In the genomic region with DNA sequence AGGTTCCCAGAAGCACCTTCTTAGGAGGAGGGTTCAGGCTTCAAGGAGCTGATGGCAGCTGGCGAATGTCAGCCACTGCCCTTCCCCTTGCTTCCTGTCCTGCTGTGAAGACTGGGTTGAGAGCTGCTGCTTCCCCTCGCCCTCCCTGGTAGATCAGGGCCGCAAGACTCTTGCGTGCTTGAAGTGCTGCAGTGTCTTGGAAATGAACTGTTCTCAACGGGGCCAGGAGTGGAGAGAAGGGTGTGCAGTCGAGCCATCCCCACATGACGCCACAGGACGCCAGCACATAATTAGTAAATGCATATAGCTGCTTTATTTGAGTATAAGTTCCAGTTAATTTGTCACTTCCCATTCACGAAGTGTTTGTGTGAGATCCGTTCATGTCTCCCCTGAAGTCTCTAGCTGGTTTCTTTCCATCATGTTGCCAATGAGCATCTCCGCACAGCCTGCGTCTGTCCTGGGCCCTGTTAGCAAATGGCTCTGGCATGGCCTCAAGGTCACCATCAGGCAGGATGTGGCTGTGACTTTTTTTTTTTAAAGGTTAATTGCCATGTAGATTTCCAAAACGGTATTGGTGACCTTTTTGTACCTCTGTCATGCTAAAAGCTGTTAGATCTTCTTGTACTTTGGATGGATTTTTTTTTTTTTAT, we compare ENCODE assay signal across 9 mouse cellular contexts. TPM values are rescaled to one million over a fixed set of nuclear protein-coding genes. Genes with fewer than 3 reads are reported as not detected.
DNase-seq lines count a peak whose midpoint lies in the region; TF ChIP-seq lines count a peak whose summit lies in the region.
"Had no signal": no experiment of that assay in that cellular context is flagged by ENCODE, and none has a peak within 500 bp of the region (broad histone marks: within the 10 kb centered on the region; RNA-seq: fewer than 3 reads in every experiment).

No protein-coding gene starts in this region.

- H3K27ac ChIP-seq in kidney, adult 2 months (ENCODE audit: insufficient read depth, low read depth, low read length): peak overlapping the region; percentile 4; the same call in 1 of the 2 replicates
- H3K27ac ChIP-seq: liver, embryonic 13.5 days had no signal

- DNase-seq in kidney, adult 2 months: peak; percentile 43
- no peak for DNase-seq in kidney, adult 18-20 months
- DNase-seq in brain, embryonic 14.5 days (ENCODE audit: low read depth): peak; percentile 40
- DNase-seq in heart, postnatal 14 days: peak; percentile 34 to 53
- DNase-seq in lung, postnatal 10 days: peak; percentile 78
- DNase-seq in thymus, postnatal 10 days (ENCODE audit: low spot score in 2 of 2): peak; percentile 41 to 46
- no peak for DNase-seq in adipocyte (ENCODE audit: low spot score)
- DNase-seq in left cerebral cortex, adult 8-10 months (ENCODE audit: low spot score in 2 of 2): no peak
- DNase-seq: liver, embryonic 13.5 days had no signal

- no peaks in the 10 kb centered on the region for H3K36me3 ChIP-seq in kidney, adult 2 months (ENCODE audit: control insufficient read depth, insufficient read depth, low read length)
- H3K36me3 ChIP-seq: liver, embryonic 13.5 days had no signal

- H3K4me3 ChIP-seq in kidney, adult 2 months (ENCODE audit: insufficient read depth, low read depth, low read length): no peak overlapping the region
- H3K4me3 ChIP-seq: liver, embryonic 13.5 days had no signal

- no peak for TF ChIP-seq POLR2A in kidney, adult 2 months (IDR thresholded peaks at IDR 0.05; ENCODE audit: low read depth, low read length)
- no peak for TF ChIP-seq POLR2A in brain, embryonic 14.5 days (IDR thresholded peaks at IDR 0.05; ENCODE audit: borderline replicate concordance, extremely low read depth, insufficient read depth, insufficient read length, poor library complexity, severe bottlenecking)

- intact Hi-C loops in heart, postnatal 14 days (cut with DNase I): no loop called here

- H3K4me1 ChIP-seq in kidney, adult 2 months (ENCODE audit: control insufficient read depth, insufficient read depth, low read length): peaks cover 28% of the 10 kb centered on the region

- 32% methylated on average over 13 of the region's 13 CpGs for WGBS in kidney, adult 2 months

- no peak for TF ChIP-seq CTCF in kidney, adult 2 months (conservative IDR thresholded peaks at IDR 0.05; ENCODE audit: insufficient read depth, insufficient read length, low read depth, low read length)
- TF ChIP-seq CTCF in brain, embryonic 14.5 days (IDR thresholded peaks at IDR 0.05; ENCODE audit: borderline replicate concordance, extremely low read depth, insufficient read depth, insufficient read length): no peak

- H3K27me3 ChIP-seq in kidney, adult 2 months (replicated peaks; ENCODE audit: control insufficient read depth, insufficient read depth, low read length): no peaks in the 10 kb centered on the region
- H3K27me3 ChIP-seq: liver, embryonic 13.5 days had no signal

RNA-seq across cellular contexts. Expression of gene Btbd3, which starts 9.1 kb away (rescaled TPM):
- polyA plus RNA-seq in kidney, adult 2 months (2012; rRNA removed): 6.7 and 6.9 TPM in 2 replicates
- polyA plus RNA-seq in brain, embryonic 14.5 days (2012; rRNA removed): 34.5 and 46.4 TPM in 2 replicates
- 10 to 100 TPM; 29.8 to 30.0 TPM for total RNA-seq in heart, postnatal 14 days (2021)
- 100 to 1,000 TPM; 114 to 138 (median 124) TPM for total RNA-seq in left cerebral cortex, adult 8-10 months (2022)

Comparison
In these comparisons a context has a peak if more than half of its experiments do, and no peak if none do; other contexts are left out.
1. DNase-seq: peak in kidney, adult 2 months (single experiment), brain, embryonic 14.5 days (single experiment), heart, postnatal 14 days (2 of 2), lung, postnatal 10 days (single experiment) and thymus, postnatal 10 days (2 of 2); none in kidney, adult 18-20 months (single experiment), adipocyte (single experiment) and left cerebral cortex, adult 8-10 months (0 of 2).